Mouse (Mus musculus) embryo, embryonic 10.5 days (tissue): ENCODE data around the gene Zcchc14.
"Not testable (repeated sequence)": the region's sequence is repeated elsewhere in the genome, so short reads cannot be mapped to it uniquely, and the experiment has no call there.

ENCODE experiments used
- DNase-seq: peaks from one replicate; pipeline ENCODE4 v3.0.0-alpha.2; 2015; ENCODE audit warnings: low spot score

Zcchc14 gene

DNA sequence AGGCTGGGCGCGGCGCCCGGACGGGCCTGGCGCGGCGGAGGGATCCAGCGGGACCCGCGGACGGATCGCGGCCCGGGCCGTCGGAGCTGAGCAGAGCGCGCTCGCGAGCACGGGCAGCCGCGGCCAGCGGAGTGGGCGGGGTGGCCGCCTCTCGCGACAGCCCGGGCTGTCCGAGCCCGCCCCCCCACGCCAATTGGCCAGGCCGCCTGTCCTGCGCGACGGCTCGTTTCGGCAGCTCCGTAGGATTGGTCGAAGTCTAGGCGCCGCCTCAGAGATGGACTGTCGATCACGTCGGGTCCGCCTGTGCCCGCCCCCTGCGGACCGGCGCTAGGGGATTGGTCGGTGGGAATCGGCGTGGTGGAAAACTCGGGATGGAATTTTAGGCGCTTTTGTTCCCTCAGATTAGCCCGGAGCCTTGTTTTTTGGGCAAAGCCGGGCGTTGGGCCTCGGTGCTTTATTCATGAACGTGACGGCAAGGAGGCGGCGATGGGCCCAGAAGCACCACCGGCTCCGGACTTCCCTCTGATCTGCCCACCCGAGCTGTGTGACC lies at the start of gene Zcchc14:
Gene Zcchc14, minus strand, starts transcription at position 128 of the 550 bp plus-strand sequence.
- DNase-seq: peak; percentile 98

DNA sequence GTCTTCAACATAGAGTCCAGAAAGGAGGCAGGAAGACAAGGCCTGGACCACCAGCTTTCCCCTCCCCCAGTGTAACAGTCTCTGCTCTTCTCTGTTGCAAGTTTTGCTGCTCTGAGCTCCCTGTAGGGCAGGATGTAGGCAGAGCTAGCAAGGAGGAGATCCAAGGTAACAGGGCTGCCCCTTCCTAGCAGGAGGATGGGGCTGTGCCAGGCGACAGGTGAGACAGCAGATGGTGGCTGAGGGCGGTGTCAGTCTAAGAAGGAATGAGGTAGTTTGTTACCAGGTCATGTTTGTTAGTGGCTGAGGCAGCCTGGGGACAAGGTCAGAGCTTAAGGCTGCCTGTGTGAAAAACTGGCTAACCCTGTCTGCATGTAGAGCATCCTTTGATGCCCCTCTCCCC lies 47.2 kb upstream of the Zcchc14 start:
- no peak for DNase-seq

DNA sequence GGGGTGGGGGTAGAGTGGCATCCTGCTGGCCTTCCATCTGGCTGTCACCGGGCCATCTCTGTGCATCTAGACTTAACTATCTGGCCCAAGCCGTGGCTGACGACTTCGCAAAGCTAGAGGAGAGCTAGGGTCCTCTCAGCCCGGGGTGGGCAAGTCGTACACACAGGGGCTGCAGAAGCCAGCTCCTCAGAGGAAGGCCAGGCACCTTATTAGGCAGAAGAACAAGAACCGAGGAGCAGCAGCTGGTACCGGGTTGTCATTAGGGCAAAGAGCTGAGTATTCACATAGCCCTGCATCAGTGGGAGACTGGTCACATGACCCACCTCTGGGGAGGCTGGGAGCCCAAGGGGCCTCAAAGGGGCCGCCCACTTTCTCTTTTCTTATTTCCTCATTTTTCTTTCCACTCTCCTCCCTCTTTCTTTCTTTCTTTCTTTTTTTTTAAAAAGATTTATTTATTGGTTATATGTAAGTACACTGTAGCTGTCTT lies 46.0 kb upstream of the Zcchc14 start:
- peak; percentile 22 for DNase-seq

DNA sequence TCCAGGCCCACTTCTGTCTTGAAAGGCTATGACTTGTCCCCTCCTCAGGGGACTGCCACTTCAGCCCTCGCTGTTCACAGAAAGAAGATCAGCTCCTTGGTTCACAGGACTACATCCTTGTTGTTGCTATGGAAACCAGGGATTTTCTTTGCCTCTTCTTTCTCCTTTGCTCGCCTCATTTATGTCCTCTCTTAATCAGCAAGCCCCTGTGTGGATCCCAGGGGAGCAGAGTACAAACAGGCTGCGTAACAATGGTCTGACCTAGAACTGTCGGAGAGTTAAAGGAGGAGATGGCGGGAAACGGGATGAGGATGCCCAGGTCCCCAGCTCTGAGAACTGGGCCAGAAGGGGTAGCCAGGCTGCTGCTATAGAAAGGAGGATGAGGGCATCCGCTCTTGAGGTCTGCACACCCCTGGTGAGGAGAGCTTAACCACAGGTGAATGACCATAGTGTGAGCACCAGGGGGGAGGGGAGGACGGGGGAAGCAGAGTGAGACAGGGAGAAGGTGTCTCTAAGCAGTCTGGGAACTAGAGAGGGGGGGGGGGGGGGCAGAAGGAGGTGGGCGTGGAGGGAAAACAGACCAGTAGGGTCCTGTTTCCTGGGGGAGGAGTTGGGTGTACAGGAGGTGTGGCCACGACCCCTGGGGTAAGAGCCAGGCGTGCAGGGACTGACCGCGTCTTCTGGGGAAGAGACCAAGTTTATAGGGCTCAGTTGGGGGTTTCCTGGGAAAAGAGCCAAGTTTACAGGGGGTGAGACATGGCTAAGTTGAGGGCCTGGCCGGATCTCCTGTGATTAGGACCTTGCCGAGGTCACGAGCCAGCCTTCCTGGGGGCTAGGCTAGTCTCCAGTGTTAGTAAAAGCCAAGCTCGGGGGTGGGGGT lies 45.3 kb upstream of the Zcchc14 start:
- DNase-seq: peak; percentile 52

DNA sequence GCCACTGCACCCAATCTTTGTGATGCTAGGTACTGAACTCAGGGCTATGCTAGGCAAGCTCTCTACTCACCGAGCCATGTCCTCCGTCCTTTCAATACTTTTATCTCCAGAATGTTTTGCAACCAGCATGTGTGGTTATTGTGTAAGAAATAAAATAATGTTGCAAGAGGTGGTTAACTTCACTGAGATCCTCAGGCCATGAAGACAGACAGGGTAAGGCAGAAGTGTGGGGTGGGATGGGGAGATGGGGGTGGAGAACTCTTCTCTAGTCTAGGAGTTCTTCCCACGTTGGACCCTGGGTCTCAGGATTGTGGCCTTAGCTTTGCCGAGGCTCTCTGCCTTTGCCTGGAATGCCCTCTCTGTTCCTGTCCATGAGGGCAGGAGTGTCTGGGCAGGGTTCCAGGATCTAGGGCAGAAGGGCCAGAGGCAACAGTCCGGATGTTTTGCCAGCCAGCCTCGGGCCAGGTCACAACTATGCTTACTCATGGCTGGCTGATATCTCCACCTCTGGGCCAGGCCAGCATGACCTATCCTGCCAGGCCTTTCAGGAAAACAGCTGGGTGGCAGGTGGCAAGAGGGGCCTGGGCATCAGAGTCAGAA lies 43.0 kb upstream of the Zcchc14 start:
- no peak for DNase-seq

DNA sequence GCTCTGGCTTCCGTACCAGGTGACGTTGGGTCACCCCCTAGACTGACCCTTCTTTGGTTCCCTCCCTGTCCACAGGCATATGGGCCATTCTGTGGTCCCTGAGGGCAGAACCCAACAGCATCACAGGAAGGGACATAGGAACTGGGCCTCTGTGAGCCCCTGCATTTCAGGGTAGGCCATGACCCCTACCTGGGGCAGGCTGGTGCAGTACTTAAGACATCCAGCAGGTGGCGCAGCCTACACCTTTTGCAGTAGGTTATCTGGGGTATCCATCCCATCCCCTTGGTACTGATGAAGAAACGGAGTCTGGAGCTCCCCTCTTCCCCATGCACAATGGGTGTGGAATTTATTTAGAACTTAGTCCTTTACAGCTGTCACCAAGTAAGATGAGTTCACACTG lies 41.8 kb upstream of the Zcchc14 start:
- peak; percentile 40 for DNase-seq

DNA sequence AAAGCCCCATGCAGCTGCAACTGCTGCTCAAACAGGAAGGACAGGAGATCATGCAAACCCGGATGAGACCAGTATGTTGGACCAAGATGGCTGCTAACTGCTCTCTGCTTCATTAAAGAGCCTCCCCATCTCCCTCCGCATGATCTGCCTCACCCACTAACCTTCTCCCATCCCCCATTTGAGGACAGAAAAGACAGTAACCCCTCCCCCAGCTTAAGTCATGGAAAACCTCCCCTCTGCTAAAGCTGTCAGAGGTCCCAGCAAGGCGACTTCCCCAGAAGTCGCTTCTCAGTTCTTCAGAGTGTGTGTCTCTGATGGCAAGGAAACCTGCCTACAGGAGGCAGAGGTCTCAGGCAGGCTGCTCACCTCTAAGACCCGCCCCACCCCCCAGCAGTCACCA lies 35.8 kb upstream of the Zcchc14 start:
- no peak for DNase-seq

DNA sequence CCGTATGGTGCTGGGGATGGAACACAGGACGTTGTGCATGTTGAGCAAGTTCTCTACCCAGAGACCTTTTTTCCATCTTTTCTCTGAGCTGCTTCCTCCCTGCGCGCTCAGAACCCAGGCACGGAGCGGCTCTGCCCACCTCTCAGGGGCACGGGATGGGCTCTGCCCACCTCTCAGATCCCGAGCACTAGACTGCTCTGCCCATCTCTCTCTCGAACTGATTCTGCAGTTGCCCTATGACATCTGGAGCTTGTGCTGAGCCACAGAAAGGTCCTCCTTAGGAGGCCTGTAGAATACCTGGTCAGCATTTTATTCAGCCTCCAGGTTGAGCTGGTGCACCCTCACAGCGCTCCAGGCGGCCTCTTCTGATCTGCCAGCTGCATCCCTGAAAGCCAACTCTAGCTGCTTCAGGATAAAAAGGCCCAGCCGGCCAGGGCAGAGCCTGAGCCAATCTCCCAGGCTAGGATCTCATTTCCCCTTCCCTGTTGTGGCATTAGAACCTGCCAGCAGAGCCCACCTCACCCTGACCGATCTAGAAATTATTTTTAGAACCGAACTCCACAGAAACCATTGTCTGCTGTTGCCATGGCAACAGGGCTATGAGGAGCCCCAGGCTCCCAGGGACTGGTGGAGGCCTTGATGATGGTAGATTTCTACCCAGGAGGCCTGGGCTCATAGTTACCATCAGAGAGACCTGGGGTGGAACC lies 34.9 kb upstream of the Zcchc14 start:
- peak; percentile 56 for DNase-seq

DNA sequence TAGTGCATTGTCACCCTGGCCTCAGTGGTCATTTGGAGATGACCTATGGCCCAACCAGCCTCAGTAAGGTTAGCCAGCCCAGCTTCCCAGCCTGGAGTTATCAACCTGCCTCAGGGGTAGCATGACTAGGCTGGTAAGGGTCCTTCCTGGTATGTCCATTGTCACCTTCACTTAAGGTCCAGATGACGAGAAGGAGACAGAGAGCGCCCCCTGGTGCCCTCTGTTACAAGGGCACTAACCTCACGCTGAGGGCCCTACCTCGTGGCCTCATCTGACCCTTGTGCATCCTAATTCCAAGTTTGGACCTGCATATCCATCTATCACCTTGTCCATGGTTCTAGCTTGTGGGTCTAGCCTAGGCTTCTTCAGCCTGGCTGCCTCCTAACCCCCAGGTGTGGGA lies 32.7 kb upstream of the Zcchc14 start:
- DNase-seq: peak; percentile 73

DNA sequence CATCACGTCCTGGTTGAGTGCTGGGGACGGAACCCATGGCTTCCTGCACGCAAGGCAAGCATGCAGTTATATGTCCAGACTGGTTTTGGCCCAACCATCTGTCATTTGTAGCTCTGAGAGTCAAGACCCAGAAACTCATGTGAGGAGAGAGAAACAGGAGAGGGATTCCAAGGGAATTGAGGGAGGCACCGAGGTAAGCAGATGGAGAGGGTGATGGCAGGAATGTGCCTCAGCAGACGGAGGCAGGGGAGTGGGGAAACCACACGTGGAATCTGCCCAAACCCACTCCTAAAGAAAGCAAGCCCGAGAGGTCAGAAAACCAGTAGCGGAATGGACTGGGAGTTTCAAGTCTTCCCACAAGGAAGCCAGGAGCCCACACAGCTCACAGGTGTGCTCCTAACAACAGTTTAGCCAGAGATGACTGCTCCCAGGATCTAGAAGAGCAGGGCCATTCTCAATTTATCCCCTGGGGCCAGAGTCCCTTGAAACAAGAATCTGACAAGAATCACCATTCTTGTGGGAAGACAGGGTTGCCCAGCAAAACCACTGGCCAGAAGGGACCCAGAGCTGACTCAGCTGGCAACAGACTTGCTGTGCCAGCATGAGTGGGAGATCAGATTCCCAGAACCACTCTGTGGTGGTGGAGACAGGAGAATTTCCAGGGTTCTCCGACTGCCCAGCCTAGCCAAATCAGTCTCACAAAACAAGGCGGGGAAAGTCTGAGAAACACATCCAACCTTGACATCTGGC lies 30.6 kb upstream of the Zcchc14 start:
- no peak for DNase-seq

DNA sequence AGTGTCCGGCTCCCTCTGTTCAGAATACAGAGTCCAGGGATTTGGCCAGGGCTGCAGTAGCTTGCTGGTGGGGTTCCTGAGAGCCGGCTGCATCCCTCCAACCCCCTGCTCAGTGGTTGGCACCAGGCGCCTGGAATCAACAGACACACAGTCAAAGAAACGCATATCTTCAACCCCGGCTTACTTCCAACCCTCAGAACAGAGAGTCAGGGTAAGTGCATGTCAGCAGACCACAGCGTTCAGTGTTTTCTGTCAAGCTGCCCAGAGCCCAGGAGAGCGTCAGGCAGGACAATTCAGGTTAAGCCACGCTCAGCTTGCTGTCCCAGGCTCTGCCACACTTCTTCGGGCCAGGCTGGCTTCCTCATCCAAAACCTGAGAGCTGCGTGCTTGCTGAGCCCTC lies 28.8 kb upstream of the Zcchc14 start:
- DNase-seq: no peak

DNA sequence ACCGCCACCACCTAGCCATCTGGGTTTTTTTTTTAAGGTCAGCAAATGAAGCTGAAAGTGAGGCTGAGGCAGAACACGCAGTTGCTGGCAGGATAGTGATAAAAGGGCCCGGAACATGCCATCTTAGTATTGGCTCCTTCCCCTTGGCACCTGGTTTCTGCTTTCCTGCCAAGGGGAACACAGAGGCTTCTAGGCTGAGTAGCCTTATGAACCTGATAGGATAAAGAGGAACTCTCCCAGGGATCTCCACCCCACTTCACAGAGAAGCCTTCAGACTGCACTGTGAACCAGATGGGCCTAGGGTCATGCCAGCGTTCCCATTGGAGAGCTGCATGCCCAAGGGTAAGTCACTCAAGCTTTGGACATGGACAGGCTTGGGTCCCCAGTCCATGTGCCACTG lies 28.2 kb upstream of the Zcchc14 start:
- no peak for DNase-seq

DNA sequence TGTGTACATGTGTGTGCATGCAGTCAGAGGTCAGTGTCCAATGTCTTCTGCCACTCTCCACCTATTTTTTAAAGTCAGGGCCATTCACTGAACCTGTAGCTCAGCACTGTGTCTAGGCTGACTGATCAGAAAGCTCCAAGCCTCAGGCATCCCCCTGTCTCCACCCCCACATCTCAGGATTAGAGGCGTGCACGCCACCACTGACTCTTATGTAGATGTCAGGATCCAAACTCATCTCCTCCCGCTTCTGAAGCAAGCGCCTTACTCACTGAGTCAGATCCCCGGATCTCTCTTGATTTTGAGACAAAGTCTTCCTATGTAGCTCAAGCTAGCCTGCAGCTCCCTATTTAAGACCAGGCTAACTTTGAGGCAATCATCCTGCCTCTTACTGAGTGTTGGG lies 26.0 kb upstream of the Zcchc14 start:
- no peak for DNase-seq

DNA sequence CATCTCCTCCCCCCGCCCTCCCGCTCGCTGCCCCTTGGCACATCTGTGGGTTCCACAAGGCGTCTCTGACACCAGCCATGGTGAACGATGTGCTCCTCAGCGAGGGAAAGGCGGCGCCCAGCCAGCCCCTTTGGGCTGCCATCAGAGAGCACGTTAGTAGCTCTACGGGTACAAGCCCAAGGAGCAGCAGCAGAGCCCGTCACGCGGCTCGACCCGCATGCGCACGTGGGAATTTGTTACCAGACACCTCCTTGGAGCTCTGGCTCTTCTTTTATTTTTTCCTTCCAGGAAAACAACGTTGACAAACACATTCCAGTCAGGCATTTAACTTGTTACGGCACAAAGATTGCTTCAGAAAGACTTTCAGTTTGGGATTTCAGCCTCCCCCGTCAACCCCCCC lies 23.0 kb upstream of the Zcchc14 start:
- no peak for DNase-seq

DNA sequence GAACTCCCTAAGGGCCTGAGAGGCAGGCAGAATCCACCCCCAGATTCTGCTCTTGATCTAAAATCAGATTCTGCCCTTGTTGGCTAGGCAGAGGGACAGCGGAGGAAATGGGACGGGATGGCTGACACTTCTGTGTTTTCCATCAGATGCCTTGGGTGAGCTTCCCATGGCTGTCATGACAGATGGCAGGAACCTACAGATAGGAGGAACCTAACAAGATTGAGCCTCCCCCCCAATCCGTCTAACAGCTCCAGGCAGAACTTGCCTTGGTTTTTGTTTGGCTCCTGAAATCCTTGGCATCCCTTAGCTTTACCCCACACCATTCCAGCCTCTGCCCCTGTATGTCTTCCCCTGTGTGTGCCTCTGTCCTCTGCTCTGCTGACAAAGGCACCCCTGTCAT lies 22.5 kb upstream of the Zcchc14 start:
- DNase-seq: no peak

DNA sequence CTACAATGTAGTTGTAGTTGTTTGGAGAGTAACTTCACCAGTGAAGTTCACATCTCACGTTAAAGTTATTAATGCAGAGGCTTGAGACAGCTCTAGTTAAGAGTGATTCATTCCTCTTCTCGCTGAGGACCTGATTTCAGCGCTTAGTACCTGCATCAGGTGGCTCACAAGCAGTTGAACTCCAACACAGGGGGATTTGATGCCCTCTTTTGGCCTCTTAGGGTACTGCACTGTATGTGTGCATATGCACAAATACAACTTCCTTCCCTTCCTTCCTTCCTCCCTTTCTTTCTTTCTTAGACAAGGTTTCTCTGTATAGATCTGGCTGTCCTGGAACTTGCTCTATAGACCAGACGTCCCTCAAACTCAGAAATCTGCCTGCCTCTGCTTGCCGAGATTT lies 21.8 kb upstream of the Zcchc14 start:
- DNase-seq: no peak

DNA sequence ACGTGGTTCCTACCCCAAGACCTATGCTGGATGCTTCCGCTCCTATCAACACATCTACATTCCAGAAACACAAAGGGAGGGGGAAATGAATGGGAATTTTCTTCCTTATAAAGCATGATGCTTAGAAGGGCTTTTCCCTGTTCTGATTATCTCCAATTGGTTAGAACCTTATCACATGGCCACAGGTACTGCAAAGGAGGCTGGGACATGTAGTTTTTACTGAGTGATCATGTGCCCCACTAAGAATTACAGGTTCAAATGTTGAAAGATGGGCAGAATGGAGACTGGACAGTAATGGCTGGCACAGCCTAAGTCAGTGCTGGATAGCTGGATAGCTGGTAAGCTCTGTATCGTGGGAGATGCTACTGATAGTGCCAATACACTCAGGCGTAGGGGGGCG lies 21.2 kb upstream of the Zcchc14 start:
- no peak for DNase-seq

DNA sequence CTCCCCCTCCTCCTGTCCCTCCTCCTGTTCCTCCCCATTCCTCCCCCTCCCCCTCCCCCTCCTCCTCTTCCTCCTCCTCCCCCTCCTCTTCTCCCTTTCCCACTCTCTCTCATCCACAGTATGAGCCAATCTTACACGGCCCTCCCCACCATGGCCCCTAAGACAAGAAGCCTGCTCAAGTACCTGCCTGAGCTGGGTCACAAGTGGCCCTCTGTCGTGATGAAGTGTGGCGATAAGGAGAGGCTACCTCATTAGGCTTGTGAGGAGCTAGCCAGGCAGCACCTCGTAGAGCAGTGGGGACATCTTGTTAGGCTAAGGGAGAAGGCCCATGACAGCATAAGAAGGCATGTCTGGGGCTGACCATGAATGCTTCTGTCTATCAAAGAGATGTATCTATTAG lies 20.5 kb upstream of the Zcchc14 start:
- no peak for DNase-seq

DNA sequence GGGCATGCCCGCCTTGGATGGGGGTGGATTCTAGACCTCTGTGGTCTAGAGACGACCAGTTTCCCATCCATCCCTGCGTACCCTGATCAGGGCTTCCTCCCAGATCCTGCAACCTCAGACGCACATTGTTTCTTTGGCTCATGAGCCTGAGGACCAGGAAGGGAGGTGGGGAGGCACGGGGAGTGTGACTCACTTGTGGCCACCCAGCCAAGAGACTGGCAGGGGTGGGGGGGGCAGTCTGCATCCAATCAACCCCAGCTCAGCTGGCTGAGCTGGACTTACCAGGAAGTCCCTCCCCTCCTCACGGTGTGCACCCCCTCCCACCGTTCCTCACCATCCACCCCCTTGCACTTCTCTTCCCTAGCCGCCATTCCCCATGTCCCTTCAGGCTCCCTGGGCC lies 16.5 kb upstream of the Zcchc14 start:
- no peak for DNase-seq

DNA sequence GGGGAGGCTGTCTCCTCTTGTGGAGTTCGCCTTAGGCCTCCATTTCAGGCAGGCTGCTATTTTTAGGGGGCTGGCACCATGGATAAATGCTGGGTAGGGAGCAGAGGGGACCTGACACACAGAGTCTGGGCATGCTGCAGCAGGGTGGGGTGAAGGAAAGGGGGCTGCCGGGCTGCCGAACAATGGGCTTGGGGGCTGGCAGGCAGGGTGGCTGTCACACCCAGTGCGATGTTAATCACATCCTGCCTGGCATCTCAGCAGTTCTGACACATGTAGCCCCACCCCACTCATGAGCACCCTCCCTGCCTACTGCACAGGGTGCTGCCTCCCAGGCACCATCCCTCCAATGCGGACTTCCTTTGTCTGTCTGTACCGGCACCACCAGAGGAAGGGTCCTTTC lies 15.9 kb upstream of the Zcchc14 start:
- no peak for DNase-seq

DNA sequence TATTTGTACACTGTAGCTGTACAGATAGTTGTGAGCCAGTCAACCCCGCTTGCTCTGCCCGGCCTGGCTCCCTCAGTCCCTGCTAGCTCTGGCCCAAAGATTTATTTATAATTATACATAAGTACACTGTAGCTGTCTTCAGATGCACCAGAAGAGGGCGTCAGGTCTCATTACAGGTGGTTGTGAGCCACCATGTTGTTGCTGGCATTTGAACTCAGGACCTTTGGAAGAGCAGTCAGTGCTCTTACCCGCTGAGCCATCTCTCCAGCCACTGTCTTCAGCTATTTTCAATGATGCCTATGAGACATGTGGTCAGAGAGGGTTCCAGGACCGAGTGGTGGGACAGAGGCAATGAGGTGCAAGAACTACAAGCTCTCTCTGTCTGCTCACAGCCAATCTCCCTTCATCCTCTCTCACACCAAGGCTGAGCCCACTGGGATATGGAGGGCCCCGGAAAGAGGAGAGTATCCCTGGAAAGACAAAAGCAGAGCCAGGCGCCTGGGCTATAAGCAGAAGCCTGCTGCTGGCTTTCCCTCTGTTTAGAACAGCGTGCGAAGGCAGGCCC lies 15.3 kb upstream of the Zcchc14 start:
- not testable (repeated sequence) for DNase-seq

DNA sequence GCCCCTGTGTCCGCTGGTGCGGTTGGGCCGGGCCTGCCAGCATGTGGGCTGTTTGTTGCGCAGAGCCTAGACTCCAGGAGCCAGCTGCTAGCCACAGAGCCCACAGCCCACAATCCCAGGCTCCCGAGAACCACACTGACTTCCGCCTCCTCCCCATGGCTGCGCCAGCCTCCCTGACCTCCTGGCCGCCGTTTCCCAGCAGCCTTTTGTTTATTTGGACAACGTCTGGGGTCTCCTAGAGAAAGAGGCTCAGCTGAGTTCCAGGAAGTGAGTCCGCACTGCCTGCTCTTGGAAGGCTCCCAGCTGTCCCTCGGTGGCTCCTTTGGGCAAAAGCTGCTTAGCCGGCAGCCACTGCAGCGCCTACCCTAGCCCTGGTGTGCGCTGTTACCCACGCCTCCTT lies 12.6 kb upstream of the Zcchc14 start:
- peak; percentile 87 for DNase-seq
